Mouse (Mus musculus) erythroblast, adult 5-6 weeks (primary cell): ENCODE results near the gene Efhc1. TPM values are rescaled to one million over a fixed set of nuclear protein-coding genes. Genes with fewer than 3 reads are reported as not detected.

Experiments used
- ATAC-seq: replicated peaks from 2 replicates; pipeline ENCODE4 v1.8.0; 2016; ENCODE audit warnings: moderate number of reproducible peaks, mild to moderate bottlenecking, moderate TSS enrichment, inconsistent platforms; ENCODE audit not compliant: poor library complexity, low FRiP score, severe bottlenecking
- total RNA-seq, 2 experiments: library from RNA; stranded (forward) in 1 of 2; stranded (reverse) in 1 of 2; fragments of 150-400 nt in 1 of 2; fragments of 200-764, 138-1000 nt in 1 of 2; gene quantifications; 2 replicates each; pipeline versions ENCODE4 v1.2.3 to v1.2.4; 2015 to 2017; ENCODE audit warnings: low replicate concordance in 2 of 2

The Efhc1 gene
- total RNA-seq, 2 experiments from 2014 or later: not detected

DNA sequence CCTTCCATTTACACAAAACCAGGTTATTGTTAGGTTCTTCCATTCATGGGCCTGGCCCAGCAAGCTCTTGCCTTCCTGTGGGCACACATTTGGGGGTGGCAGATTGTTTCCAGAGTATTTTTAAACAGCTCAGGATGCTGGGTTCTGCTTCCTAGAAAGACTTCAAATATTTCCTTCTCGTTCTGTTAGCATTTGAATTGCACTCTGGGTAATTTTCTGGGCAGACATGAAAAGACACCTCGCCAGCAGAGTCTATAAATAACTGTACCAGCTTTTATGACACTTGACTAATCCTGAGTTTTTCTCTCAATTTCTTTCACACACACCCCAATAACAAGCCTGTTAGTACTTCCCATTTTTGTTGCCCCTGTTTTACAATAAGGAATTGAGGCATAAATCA, 10.1 kb upstream of the Efhc1 start:
- no peak for ATAC-seq

DNA sequence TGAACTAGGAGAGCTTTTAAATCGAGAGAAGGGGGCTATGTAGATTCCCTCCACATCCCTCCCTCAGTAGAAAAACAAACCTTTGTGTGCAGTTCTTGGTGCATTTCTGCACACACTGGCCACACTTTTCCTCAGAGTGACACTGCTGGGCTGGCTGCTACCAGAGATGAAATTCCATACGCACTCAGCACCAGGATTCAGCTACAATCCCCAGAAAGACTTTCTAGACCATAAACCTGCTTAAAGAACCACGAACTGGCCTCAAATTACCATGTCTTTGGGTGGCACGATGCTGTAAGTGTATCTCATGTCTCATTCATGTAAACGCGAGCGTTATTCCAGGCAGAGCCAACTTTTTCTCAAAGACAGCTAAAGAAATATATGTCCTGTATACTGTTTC, 9.6 kb upstream of the Efhc1 start:
- ATAC-seq: no peak

DNA sequence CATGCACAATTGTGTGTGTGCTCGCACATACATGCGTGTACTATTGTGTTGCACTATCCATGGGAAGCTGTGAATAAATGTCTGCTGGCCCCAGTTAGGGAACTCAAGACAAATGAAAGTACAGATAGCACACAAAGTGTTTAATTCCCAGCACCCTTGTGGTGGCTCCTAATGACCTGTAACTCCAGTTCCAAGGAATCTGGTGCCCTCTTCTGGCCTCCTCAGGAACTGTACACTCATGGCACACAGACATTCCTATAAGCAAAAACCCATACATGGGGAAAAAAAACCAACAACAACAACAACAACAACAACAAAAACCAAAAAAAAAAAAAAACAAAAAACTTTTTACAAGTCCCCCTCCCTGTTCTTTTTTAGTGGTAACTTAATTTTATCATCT, 8.4 kb upstream of the Efhc1 start:
- no peak for ATAC-seq

DNA sequence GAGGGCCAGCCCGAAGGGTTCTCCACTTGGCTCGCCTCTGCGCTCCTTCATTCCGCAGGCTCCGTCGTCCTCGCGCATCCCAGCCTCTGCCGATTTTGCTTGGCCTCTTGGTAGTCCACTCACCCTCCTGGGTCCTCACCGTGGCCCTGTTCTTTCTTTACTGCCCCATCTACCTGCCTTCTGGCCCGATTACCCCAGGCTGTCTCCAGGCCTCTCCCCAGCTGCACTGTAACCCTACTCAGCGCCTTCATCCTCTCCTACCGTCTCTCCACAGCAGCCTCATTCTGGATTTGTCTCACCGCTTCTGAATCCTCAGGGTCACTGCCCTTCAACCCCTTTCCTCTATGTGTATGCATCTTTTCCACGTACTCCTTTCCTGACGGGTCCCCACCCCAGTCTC, 373 bp downstream of the Efhc1 start:
- ATAC-seq: 0 out of 2 replicates have a peak, but pooled peaks have one; percentile 25

DNA sequence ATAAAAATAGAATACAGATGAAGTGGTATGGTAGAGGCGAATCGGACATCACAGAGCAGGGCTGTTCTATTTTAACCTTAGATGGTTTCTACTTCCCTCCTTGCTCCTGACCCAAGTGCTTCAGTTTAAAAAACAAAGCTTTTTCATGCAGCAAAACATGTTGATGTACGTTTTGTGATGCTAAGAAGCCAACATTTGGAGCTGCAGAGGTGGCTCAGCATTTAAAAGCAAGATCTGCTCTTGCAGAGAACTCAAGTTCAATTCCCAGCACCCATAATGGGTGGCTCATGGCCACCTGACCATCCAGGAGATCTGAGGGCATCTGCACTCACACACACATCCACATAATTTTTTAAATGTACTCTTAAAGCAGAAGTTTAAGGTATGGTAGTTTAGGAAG, 3.5 kb downstream of the Efhc1 start:
- ATAC-seq: no peak

DNA sequence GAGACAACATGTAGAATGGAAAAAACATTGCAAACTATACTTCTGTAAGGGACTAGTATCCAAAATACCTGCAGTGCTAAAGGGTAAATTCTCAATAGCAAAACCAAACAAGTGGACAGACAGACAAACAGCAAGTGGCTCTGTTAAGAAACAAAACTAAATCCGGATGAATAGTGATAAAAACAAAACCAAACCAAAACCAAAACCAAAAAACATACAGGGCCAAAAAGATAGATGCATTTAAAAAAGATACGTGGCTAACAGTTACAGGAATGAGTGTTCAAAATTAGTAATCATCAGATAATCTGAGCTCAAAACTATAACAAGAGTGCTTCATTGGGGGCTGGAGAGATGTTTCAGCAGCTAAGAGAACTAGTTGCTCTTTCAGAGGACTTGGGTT, 18.2 kb downstream of the Efhc1 start:
- no peak for ATAC-seq

DNA sequence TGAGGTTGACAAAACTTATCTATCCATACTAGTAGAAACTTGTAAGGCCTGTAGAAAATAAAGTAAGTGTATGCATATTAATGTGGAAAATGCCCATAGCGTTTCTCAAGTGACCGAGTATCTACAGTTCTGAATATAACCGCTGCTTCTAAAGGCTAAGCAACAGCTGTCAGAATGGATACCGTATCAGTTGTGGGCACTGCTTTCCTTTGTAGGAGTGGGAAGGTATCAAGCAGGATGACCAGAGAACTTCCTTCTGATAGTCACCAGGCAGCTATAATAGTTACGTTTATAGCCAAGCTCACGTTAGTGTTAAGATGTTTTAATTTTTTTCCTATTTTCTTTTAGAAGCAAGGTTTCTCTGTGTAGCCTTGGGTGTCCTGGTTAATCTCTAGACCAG, 22.0 kb downstream of the Efhc1 start:
- no peak for ATAC-seq

DNA sequence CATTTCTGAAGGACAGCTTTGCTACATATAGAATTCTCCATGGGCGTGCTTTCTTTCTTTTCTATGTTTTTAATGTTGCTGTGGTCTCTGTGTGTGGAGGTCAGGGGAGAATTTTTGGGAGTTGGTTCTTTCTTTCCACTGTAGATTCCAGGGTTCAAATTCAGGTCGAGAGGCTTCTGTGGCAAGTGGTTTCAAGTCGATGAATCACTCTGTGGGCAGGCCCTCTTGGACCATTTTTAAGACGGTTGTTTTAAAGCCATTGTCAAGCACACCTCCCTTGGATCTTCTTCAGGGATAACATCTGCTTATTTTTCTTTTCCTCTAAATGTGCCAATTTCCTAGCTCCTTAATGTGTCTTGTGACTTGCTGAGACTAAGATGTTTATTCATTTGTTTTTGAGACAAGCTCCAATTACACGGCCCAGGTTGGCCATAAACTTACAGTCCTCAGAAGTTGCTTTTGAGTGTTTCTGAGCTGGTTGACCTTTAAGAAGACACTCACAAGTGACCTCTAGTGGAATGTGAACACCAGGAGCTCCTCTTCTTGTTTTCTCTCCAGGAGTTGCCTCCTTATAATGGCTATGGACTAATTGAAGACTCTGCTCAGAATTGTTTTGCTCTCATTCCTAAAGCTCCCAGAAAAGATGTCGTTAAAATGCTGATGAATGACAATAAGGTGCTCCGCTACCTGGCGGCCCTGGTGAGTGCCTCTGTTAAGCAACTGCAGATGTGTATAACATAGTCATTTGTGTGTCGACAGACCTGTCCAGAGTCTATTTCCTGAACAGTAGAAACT, 23.1 kb downstream of the Efhc1 start:
- ATAC-seq: no peak

DNA sequence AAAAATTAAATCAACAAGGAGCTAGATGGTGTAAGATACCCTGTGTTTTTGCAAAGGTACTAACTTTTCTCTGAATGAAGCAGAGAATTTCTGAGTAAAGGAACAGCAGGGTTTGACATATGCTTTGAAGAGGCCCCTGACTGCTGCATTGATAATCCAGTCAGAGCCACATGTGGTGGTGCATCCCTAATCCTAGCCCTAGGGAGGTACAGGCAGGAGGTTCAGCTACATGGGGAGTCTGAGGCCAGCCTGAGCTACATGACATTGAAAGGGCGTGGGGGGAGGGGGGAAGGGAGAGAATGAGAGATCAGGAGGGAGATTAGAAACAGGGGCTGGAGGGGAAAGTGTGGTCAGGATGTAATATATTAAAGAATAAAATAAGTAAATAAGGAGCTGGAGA, 29.1 kb downstream of the Efhc1 start:
- ATAC-seq: no peak

DNA sequence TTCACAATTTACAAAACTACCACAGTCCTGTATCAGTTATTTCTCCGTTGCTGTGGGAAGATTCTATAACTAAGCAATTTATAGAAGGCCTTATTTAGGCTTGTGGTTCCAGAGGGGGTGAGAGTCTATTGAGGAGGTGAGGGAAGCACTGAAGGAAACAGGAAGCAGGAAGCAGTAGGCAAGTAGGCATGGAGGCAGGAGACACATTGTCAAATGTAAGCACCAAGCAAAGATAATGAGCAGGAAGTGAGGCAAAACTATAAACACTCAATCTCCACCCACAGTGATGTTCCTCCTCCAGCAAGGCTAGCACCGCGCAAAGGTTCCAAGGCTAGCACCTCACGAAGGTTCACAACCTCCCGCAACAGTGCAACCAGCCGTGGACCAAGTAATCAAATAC, 30.3 kb downstream of the Efhc1 start:
- no peak for ATAC-seq

DNA sequence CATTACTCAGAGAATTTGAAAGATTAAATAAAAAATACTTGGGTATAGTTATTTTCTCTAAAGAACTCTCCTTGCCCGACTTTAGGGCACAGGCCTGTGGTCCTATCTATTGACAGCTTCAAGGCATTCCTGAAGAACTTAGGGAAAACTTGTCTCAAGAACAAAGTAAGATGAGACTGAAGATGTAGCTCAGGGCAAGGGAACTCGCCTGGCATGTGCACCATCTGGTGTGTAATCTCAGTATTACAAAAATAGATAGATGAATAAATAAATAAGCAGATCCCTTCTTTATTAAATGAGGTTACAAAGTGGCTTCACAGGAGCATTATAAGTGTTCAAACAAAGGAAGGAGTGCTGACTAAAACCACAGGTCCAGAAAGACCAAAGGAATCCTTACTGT, 32.7 kb downstream of the Efhc1 start:
- ATAC-seq: no peak

DNA sequence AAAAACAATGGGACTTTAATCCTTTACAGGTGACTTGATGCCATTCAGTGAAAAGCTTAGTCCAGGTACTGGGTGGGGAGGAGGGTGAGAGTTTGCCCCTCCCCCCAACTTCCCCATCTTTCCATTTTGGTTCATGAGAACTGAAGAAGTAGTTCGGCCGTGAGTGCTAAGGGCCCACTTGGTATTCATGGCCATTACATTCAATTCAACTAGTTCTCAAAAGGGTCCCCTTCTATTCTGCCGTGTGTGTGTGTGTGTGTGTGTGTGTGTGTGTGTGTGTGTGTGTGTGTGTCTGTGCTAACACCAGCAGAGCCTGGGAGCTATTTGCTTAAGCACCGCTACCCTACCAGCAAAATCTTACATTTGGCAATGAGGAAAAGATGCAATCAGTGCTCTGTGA, 33.2 kb downstream of the Efhc1 start:
- no peak for ATAC-seq

DNA sequence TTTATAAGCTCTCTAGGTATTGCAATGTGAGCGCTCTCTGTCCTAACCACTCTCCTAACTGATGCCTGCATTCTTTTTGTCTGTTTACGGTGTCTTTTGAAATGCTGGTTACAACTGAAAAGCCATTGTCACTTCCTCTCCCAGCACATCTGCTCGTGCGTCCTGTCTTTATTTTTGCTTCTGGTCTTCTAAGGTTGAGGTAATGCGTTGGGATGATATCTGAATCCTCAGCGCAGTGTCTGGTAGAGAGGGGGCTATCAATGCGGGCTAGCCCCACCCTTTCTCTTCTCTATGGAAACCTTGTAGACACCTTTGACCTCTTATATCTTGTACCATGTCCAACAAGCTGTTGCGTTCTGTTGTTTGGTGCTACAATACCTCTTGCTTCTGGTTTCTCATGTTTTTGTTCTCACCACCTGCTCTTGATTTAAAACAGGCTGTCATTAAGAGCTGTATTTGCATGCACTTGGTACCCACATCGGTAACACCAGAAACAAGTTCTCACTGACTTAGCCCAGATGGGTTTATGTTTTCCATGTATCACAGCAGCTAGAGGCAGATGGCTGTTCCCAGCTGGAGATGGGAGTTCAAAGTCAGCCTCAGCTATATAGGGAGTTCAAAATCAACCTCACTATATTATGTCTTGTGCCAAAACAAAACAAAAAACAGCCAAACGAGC, 35.1 kb downstream of the Efhc1 start:
- no peak for ATAC-seq

DNA sequence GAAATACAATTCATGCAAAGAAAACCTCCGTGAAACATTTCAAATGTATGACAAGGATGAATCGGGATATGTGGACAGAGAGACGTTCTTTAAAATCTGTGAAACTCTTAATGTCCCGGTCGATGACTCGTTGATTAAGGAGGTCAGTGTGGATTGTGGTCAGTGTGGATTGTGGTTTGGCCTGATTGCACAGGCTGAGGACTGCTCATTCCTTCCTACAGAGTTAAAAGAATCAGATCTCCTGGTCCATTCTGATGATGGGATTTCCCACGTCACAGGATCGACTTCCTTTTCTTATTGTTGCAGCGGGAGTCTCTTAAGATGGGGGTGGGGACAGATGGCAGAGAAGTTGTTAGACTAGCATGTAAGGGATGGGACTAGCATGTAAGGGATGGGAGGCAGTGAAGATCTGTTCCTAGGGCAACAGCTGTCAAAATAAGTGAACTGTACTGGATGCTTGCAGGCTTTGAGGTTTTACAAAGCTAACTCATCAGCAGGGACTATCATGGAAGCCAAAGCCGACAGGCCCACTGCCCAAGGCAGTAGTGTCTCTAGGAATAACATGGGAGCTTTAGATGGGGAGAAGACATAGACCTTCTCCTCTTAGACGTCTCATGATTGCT, 38.1 kb downstream of the Efhc1 start:
- no peak for ATAC-seq

DNA sequence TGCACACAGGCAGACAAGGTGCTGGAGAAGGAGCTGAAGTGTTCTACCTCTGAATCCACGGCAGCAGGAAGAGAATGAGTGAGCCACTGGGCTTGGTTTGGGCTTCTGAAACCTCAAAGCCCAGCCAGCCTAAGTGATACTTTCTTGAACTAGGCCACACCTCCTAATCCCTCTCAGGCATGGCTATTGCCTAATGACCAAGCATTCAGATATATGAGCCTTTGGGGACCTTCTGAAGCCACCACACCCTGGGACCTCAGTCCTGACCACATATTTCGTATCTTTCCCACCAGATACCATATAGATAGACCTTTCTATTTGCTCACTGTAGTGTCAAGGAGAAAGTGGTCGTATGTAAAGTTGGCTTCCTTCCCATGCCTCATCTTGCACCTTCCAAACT, 42.3 kb downstream of the Efhc1 start:
- ATAC-seq: no peak

DNA sequence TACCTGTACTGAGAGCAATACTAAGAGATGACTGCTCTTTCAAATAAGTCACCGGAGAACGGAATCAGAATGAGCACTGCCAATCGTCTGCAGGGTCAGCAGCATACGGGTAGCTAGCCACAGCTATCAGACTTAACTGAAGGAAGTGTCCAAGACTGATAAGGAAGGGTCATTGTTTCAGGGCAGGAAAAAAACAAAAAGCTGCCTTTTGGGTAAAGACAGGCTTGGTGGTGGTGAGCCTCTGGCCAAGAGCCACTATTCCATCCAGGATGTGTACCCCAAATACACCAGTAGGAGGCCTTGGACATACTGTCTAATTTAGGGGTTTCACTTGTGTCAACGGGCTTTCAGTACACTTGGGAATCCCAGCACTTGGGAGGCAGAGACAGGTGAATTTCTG, 42.9 kb downstream of the Efhc1 start:
- ATAC-seq: no peak

DNA sequence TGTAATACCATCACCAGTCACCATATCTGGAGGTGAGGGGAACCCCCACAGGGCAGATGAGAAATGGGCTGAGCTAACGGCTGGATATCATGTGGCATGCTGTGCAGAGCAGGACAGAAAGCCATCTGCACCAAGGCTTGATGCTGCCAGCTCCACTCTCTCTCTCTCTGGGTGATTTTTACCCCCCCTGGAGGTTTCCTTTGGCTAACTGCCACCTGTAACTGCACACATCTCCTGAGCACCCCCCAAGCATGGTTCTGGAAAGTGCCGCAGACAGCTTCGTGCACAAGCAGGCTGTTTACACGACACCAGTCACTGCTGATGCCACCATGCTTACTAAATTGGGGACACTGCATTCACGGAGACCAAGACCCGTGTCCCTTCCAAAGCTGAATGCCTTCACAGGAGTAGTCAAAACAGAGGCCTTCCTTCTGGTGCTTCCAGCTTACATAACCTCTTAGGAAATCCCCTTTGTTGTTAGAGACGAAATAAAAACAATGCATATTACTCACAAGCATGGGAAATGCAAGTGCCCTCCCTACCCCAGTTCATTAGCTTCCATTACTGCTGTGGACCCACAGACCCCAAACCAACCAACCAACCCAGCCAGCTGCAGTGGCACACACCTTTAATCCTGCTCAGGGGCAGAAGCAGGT, 44.0 kb downstream of the Efhc1 start:
- ATAC-seq: no peak

DNA sequence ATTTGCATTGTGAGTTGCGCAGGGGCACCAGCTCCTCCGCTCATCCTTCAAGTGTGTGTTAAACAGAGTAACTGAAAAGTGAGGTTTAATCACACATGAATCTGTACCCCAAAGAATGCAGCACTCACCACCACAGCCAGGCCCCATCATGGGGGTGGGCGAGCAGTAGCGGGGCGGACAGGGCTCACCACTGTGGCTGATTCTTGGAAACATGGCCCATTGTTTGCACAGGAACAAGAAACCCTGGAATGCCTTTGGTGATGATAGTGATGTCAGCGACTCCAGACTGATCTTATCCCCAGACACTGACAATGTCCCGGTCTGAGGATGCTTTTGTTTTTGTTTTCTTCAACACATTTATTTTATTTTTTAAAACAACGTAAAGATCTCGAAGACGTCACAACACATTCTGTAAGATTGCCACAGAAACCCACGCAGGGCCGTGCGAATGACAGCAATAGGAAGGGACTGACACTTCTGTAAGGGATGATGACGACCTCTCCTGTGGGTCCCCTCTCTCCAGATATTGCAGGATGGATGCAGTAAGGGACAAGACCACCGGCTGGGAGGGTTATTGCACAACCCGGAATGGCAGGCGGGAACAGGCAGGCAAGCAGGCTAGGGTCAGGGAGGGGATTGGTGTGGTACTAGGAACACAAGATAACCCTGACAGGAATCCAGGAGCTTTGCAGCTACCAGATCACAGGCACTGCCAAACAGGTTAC, 45.3 kb downstream of the Efhc1 start:
- ATAC-seq: no peak

DNA sequence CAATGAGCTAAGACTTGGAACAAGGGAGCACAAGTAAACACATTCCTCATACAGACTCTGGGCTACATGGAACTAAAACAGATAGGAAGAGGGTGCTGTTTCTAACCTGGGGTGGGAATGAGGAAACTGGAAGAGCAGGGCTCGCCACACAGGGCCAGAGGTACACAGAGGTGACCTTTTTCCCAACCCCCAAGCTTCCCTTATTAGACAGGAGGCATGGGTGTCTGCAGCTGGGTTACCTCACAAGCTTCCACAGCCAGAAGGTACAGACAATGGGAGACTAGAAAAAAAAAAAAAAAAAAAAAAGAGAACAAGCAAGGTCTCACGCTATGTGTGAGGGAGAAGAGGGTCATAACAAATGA, 45.9 kb downstream of the Efhc1 start:
- no peak for ATAC-seq

DNA sequence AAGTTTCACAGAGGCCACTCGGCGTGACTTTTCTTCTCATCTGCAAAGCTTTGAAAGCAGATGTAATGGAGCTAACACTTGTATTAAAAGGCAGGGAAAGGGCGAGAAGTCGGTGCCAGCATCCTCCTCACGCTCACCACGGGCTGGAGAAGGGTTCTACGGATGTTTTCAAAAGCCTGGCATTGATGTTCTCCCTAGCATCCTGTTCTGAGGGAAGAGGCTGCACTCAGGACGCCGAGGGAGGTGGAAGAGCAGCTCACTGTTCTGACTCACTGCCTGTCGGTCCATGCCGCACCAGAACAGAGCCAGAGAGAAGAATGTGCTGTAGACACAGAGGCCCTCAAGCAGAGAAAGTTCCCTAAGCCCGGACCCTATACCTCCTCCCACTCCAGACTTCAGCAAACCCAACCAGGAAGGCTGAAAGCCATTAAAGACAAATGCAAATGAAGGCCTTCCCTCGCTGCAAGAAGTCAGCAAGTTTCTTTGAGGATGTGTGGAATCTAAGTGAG, 46.5 kb downstream of the Efhc1 start:
- no peak for ATAC-seq
